Mouse (Mus musculus): Measurements from ENCODE around the gene Gm20403. TPM values are rescaled to one million over a fixed set of nuclear protein-coding genes. Genes with fewer than 3 reads are reported as not detected.

The Gm20403 gene
- polyA plus RNA-seq, 2 experiments, result not detected

DNA sequence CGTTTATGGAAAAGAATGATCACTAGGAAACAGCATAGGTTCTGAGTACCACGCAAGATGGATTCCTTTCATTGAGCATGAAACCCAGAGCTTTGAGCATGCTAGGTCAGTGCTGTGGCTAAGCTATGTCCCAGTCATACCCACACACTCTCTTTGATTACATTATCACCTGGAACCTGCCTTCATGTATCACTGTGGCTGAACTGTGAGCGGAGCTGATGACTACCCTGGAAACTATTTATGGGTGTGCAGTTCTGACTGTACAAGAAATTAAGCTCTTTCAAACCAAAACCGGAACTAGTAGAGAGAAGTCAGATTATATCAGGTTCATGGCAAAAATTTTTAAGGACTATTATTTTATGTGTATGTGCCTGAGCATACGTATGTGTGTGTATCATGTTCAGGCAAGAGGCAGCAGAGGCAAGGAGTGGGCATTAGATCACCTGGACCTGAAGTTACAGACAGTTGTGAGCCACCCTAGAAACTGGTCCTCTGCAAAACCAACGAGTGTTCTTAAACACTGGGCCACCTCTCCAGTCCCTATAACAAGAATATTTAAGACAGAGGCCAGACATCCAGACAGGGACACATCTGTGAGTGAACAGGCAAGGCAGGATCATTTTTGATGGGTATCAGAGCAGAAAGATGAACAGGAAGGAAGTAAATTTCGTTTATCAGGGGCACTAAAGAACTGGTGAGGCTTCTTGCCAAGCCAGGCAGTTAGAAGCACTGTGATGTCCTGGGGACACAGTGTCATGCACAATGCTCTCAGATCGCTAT, 30.2 kb upstream of the Gm20403 start:
- ATAC-seq (ENCODE audit: insufficient read depth) (no peak), DNase-seq (ENCODE audit: low read depth in 3 of 3, low spot score in 3 of 3) (no peak)
- no peaks in the 10 kb centered on the region for H3K36me3 ChIP-seq (replicated peaks; ENCODE audit: control insufficient read depth, insufficient read depth, low read depth)
- no peak for TF ChIP-seq EP300 (IDR thresholded peaks at IDR 0.05; ENCODE audit: low read depth)
- TF ChIP-seq CTCF (IDR thresholded peaks at IDR 0.05; ENCODE audit: low read depth), result no peak
- peaks cover 0 to 4% of the 10 kb centered on the region in 2 experiments; a peak in 1 of 4 replicates for H3K4me1 ChIP-seq (replicated peaks; ENCODE audit: control insufficient read depth in 2 of 2, insufficient read depth in 2 of 2, low read length in 1 of 2)
- WGBS (ENCODE audit: insufficient replicate concordance), result 41% methylated on average over 8 of the region's 8 CpGs
- no peak overlapping the region for H3K4me2 ChIP-seq (ENCODE audit: low read depth)
- no peak overlapping the region for H3K27ac ChIP-seq
- no peak overlapping the region for H3K4me3 ChIP-seq (ENCODE audit: insufficient read depth in 1 of 2, low read depth in 2 of 2, low read length in 2 of 2)
- H3K9ac ChIP-seq (replicated peaks), result no peak overlapping the region
- H3K27me3 ChIP-seq (ENCODE audit: control insufficient read depth, insufficient read depth, low read length), result no peaks in the 10 kb centered on the region
- H3K9me3 ChIP-seq (ENCODE audit: control insufficient read depth, low read length), result no peaks in the 10 kb centered on the region

GRCm38 (mm10) chr12:55015428-55015827, 29.1 kb upstream of the Gm20403 start:
- Histone ChIP-seq H3K9me3 (ENCODE audit: control insufficient read depth, low read length) (no peaks in the 10 kb centered on the region), H3K4me3 (ENCODE audit: insufficient read depth in 1 of 2, low read depth in 2 of 2, low read length in 2 of 2) (no peak overlapping the region), H3K4me2 (ENCODE audit: low read depth) (no peak overlapping the region), H3K36me3 (replicated peaks; ENCODE audit: control insufficient read depth, insufficient read depth, low read depth) (no peaks in the 10 kb centered on the region), H3K27ac (no peak overlapping the region), H3K27me3 (ENCODE audit: control insufficient read depth, insufficient read depth, low read length) (no peaks in the 10 kb centered on the region), H3K9ac (replicated peaks) (no peak overlapping the region), H3K4me1 (replicated peaks; ENCODE audit: control insufficient read depth in 2 of 2, insufficient read depth in 2 of 2, low read length in 1 of 2) (peaks cover 0 to 4% of the 10 kb centered on the region in 2 experiments; a peak in 1 of 4 replicates)
- TF ChIP-seq CTCF (IDR thresholded peaks at IDR 0.05; ENCODE audit: low read depth) (no peak), EP300 (IDR thresholded peaks at IDR 0.05; ENCODE audit: low read depth) (no peak)
- no peak for DNase-seq (ENCODE audit: low read depth in 3 of 3, low spot score in 3 of 3)
- WGBS (ENCODE audit: insufficient replicate concordance), result 83% methylated on average over 5 of the region's 5 CpGs
- ATAC-seq (ENCODE audit: insufficient read depth), result no peak

DNA sequence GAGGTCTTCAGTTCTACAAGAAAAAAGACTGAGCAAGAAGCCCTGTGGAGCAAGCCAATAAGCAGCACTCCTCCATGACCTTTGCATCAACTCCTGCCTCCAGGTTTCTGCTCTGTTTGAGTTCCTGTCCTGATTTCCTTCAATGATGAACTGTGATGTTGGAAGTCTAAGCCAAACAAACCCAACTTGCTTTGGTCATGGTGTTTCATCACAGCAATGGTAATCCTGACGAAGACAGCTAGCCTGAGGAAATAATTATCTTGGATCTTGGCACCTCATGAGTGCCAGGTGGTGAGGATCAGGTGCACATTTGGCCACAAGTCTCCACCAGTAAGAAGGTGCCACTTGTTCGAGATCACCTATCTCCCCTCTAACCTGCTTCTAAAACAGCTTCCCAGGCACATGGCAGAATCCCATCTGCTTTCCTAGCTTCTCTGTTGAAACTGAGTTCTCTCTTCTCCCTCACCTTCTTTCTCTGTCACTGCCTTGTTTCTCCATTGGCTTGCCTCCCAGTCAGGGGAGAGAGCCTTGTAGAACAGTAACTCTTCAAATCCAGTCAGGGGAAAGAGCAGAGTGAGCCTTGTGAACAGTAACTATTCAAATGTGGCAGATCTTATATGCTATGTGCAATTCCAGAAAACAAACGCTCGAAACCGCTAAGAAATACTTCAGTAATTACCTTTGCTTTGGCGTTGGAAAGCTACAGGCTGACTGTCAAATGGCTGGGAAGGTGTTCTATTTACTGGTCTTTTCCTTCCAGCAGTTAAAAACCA, 27.5 kb upstream of the Gm20403 start, which contains the start of gene Baz1a:
Gene Baz1a (minus strand): TSS at position 723 of the 773 bp plus-strand sequence.
- H3K9me3 ChIP-seq (ENCODE audit: control insufficient read depth, low read length), result no peaks in the 10 kb centered on the region
- H3K4me1 ChIP-seq (replicated peaks; ENCODE audit: control insufficient read depth in 2 of 2, insufficient read depth in 2 of 2, low read length in 1 of 2), result peaks cover 0 to 2% of the 10 kb centered on the region in 2 experiments; a peak in 1 of 4 replicates
- no peaks in the 10 kb centered on the region for H3K36me3 ChIP-seq (replicated peaks; ENCODE audit: control insufficient read depth, insufficient read depth, low read depth)
- DNase-seq (ENCODE audit: low read depth in 3 of 3, low spot score in 3 of 3), result no peak
- 64% methylated on average over 6 of the region's 6 CpGs for WGBS (ENCODE audit: insufficient replicate concordance)
- no peak within 1 kb of the TSS for H3K9ac ChIP-seq (replicated peaks)
- no peaks in the 10 kb centered on the region for H3K27me3 ChIP-seq (ENCODE audit: control insufficient read depth, insufficient read depth, low read length)
- TF ChIP-seq EP300 (IDR thresholded peaks at IDR 0.05; ENCODE audit: low read depth) (no peak), CTCF (IDR thresholded peaks at IDR 0.05; ENCODE audit: low read depth) (no peak)
- H3K4me3 ChIP-seq (ENCODE audit: insufficient read depth in 1 of 2, low read depth in 2 of 2, low read length in 2 of 2), result no peak within 1 kb of the TSS
- no peak for ATAC-seq (ENCODE audit: insufficient read depth)
- no peak within 1 kb of the TSS for H3K27ac ChIP-seq
- no peak within 1 kb of the TSS for H3K4me2 ChIP-seq (ENCODE audit: low read depth)

DNA sequence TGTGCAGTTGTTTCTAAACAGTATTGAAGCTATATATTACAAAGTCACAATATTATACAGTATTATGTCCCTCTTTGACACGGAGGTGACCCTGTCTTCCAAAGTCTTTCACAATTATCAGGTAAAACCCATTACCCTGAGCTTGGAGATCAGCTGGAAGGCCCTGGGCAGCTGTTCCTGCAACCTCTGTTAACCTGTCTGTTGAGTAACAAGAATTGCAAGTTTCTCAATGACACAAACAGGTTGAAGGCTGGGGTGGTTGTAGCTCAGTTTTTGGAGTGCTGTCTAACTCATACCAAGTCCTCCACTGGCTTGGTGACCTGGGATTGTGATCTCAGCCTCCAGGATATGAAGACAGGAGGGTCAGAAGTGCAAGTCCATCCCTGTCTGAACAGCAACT, 26.7 kb upstream of the Gm20403 start:
- Histone ChIP-seq H3K9ac (replicated peaks) (no peak overlapping the region), H3K36me3 (replicated peaks; ENCODE audit: control insufficient read depth, insufficient read depth, low read depth) (no peaks in the 10 kb centered on the region), H3K4me2 (ENCODE audit: low read depth) (no peak overlapping the region), H3K27me3 (ENCODE audit: control insufficient read depth, insufficient read depth, low read length) (no peaks in the 10 kb centered on the region), H3K4me3 (ENCODE audit: insufficient read depth in 1 of 2, low read depth in 2 of 2, low read length in 2 of 2) (no peak overlapping the region), H3K4me1 (replicated peaks; ENCODE audit: control insufficient read depth in 2 of 2, insufficient read depth in 2 of 2, low read length in 1 of 2) (peaks cover 0 to 2% of the 10 kb centered on the region in 2 experiments; a peak in 1 of 4 replicates), H3K9me3 (ENCODE audit: control insufficient read depth, low read length) (no peaks in the 10 kb centered on the region), H3K27ac (no peak overlapping the region)
- no peak for TF ChIP-seq EP300 (IDR thresholded peaks at IDR 0.05; ENCODE audit: low read depth)
- no peak for TF ChIP-seq CTCF (IDR thresholded peaks at IDR 0.05; ENCODE audit: low read depth)
- no peak for ATAC-seq (ENCODE audit: insufficient read depth)
- WGBS (ENCODE audit: insufficient replicate concordance), result 59% methylated on average over 1 of the region's 1 CpGs
- no peak for DNase-seq (ENCODE audit: low read depth in 3 of 3, low spot score in 3 of 3)
